Mouse (Mus musculus) testis, adult 2 months (tissue): ENCODE data around the gene Iqcj. TPM values are rescaled to one million over a fixed set of nuclear protein-coding genes. Genes with fewer than 3 reads are reported as not detected.

Source experiments
- H3K27ac ChIP-seq: fragments of 200-500 bp; 2 replicates; pipeline ENCODE4 v1.5.1; 2012; ENCODE audit warnings: low read depth, low read length; ENCODE audit not compliant: control insufficient read depth, insufficient read depth
- H3K27me3 ChIP-seq: fragments of 200-500 bp; 2 replicates; pipeline ENCODE4 v1.6.1; 2012; ENCODE audit warnings: mild to moderate bottlenecking, low read length, moderate library complexity; ENCODE audit not compliant: control insufficient read depth, insufficient read depth
- H3K36me3 ChIP-seq: fragments of 200-500 bp; 2 replicates; pipeline ENCODE4 v1.6.1; 2012; ENCODE audit warnings: mild to moderate bottlenecking, low read length; ENCODE audit not compliant: control insufficient read depth, insufficient read depth
- H3K4me1 ChIP-seq: fragments of 200-500 bp; 2 replicates; pipeline ENCODE4 v1.6.1; 2012; ENCODE audit warnings: low read length; ENCODE audit not compliant: control insufficient read depth, insufficient read depth
- H3K4me3 ChIP-seq: fragments of 200-500 bp; 2 replicates; pipeline ENCODE4 v1.5.1; 2012; ENCODE audit warnings: low read depth, mild to moderate bottlenecking, low read length, moderate library complexity, mixed read lengths; ENCODE audit not compliant: control insufficient read depth
- CTCF ChIP-seq: fragments of 200-500 bp; IDR thresholded peaks from 2 replicates; pipeline ENCODE4 v1.5.1; 2012; ENCODE audit warnings: low read depth, mild to moderate bottlenecking, inconsistent platforms, low read length, moderate library complexity; ENCODE audit not compliant: control insufficient read depth, insufficient read depth, insufficient replicate concordance
- POLR2A ChIP-seq: fragments of 200-500 bp; IDR thresholded peaks from 2 replicates; pipeline ENCODE4 v1.6.1; 2012; ENCODE audit warnings: low read depth, mild to moderate bottlenecking, inconsistent platforms, low read length, moderate library complexity; ENCODE audit not compliant: control insufficient read depth
- polyA plus RNA-seq: library from polyadenylated mRNA; depleted of rRNA; stranded (reverse); fragments of >200 nt; gene quantifications from 2 replicates; pipeline ENCODE4 v1.2.3, GENCODE M21; 2012

Gene Iqcj
- polyA plus RNA-seq, 1 experiment: 0.26 TPM

- Histone ChIP-seq H3K36me3 (no peaks in the 10 kb centered on the region), H3K27ac (no peak overlapping the region), H3K27me3 (no peaks in the 10 kb centered on the region), H3K4me3 (no peak overlapping the region), H3K4me1 (no peaks in the 10 kb centered on the region)
- TF ChIP-seq CTCF: no peak
- TF ChIP-seq POLR2A: no peak
Measured at GRCm38 (mm10) chr3:67925453-67925852, 33.4 kb downstream of the Iqcj start.

- no peaks in the 10 kb centered on the region for H3K4me1 ChIP-seq
- no peak for TF ChIP-seq POLR2A
- no peak for TF ChIP-seq CTCF
- no peaks in the 10 kb centered on the region for H3K36me3 ChIP-seq
- no peak overlapping the region for H3K27ac ChIP-seq
- H3K27me3 ChIP-seq: no peaks in the 10 kb centered on the region
- H3K4me3 ChIP-seq: no peak overlapping the region
Measured at GRCm38 (mm10) chr3:67930424-67931133, 38.6 kb downstream of the Iqcj start.

- Histone ChIP-seq H3K36me3 (no peaks in the 10 kb centered on the region), H3K4me3 (no peak overlapping the region), H3K27ac (no peak overlapping the region), H3K27me3 (no peaks in the 10 kb centered on the region), H3K4me1 (no peaks in the 10 kb centered on the region)
- TF ChIP-seq POLR2A: no peak
- TF ChIP-seq CTCF: no peak
Measured at GRCm38 (mm10) chr3:67931181-67931580, 39.2 kb downstream of the Iqcj start.

GRCm38 (mm10) chr3:67931914-67932313, 39.9 kb downstream of the Iqcj start:
- Histone ChIP-seq H3K27me3 (no peaks in the 10 kb centered on the region), H3K4me3 (no peak overlapping the region), H3K4me1 (no peaks in the 10 kb centered on the region), H3K27ac (no peak overlapping the region), H3K36me3 (no peaks in the 10 kb centered on the region)
- TF ChIP-seq POLR2A (no peak), CTCF (no peak)

GRCm38 (mm10) chr3:67935829-67936228, 43.8 kb downstream of the Iqcj start:
- H3K36me3 ChIP-seq: no peaks in the 10 kb centered on the region
- H3K4me3 ChIP-seq: no peak overlapping the region
- H3K4me1 ChIP-seq: no peaks in the 10 kb centered on the region
- no peaks in the 10 kb centered on the region for H3K27me3 ChIP-seq
- no peak overlapping the region for H3K27ac ChIP-seq
- no peak for TF ChIP-seq POLR2A

- no peaks in the 10 kb centered on the region for H3K27me3 ChIP-seq
- no peaks in the 10 kb centered on the region for H3K36me3 ChIP-seq
- no peak overlapping the region for H3K27ac ChIP-seq
- no peak overlapping the region for H3K4me3 ChIP-seq
- no peaks in the 10 kb centered on the region for H3K4me1 ChIP-seq
- TF ChIP-seq POLR2A (no peak), CTCF (no peak)
Measured at GRCm38 (mm10) chr3:67947000-67947399, 55.0 kb downstream of the Iqcj start.

- H3K4me3 ChIP-seq: no peak overlapping the region
- no peaks in the 10 kb centered on the region for H3K4me1 ChIP-seq
- no peaks in the 10 kb centered on the region for H3K36me3 ChIP-seq
- H3K27ac ChIP-seq: no peak overlapping the region
- no peaks in the 10 kb centered on the region for H3K27me3 ChIP-seq
- TF ChIP-seq POLR2A (no peak), CTCF (no peak)
Measured at GRCm38 (mm10) chr3:67952517-67952940, 60.5 kb downstream of the Iqcj start.
